Mouse (Mus musculus) embryonic facial prominence, embryonic 14.5 days (tissue): ENCODE data around the gene Paqr5. TPM values are rescaled to one million over a fixed set of nuclear protein-coding genes. Genes with fewer than 3 reads are reported as not detected.

Experiments used
- ATAC-seq: fragments of 200-750 bp; cut with Nextera tagmentation; 2 replicates; pipeline ENCODE4 v1.8.0; 2017; ENCODE audit warnings: low read depth, moderate number of reproducible peaks, moderate TSS enrichment
- DNase-seq: peaks from one replicate; pipeline ENCODE4 v3.0.0-alpha.2; 2015; ENCODE audit warnings: low spot score
- H3K27ac ChIP-seq: fragments of 300-500 bp; sonication (generic); replicated peaks from 2 replicates; pipeline ENCODE4 v1.5.1; 2014; ENCODE audit warnings: low read depth, mild to moderate bottlenecking, low read length, moderate library complexity
- H3K27me3 ChIP-seq: fragments of 300-500 bp; sonication (generic); replicated peaks from 2 replicates; pipeline ENCODE4 v1.6.1; 2014; ENCODE audit warnings: low read length; ENCODE audit not compliant: control insufficient read depth, insufficient read depth
- H3K36me3 ChIP-seq: fragments of 300-500 bp; sonication (generic); 2 replicates; pipeline ENCODE4 v1.6.1; 2014; ENCODE audit warnings: low read length, mixed read lengths; ENCODE audit not compliant: control insufficient read depth, insufficient read depth
- H3K4me1 ChIP-seq: fragments of 300-500 bp; sonication (generic); 2 replicates; pipeline ENCODE4 v1.6.1; 2014; ENCODE audit warnings: antibody characterized with exemption, low read length; ENCODE audit not compliant: control insufficient read depth, insufficient read depth
- H3K4me2 ChIP-seq: fragments of 300-500 bp; sonication (generic); 2 replicates; pipeline ENCODE4 v1.6.1; 2014; ENCODE audit warnings: low read depth, mild to moderate bottlenecking, low read length, moderate library complexity, mixed read lengths
- H3K4me3 ChIP-seq: fragments of 300-500 bp; sonication (generic); 2 replicates; pipeline ENCODE4 v1.5.1; 2014; ENCODE audit warnings: low read depth, mild to moderate bottlenecking, low read length
- H3K9ac ChIP-seq: fragments of 300-500 bp; sonication (generic); 2 replicates; pipeline ENCODE4 v1.6.1; 2014; ENCODE audit warnings: low read depth, mild to moderate bottlenecking, low read length, moderate library complexity, mixed read lengths
- H3K9me3 ChIP-seq: fragments of 300-500 bp; sonication (generic); 2 replicates; pipeline ENCODE4 v1.6.1; 2016; ENCODE audit warnings: low read length; ENCODE audit not compliant: control insufficient read depth
- WGBS: fragments of 180-500 bp; shearing (Covaris S2); extraction: QIAGEN DNeasy Blood & Tissue Kit; methylation state at CpG from one replicate; pipeline ENCODE4 v1.1.7; 2014; 5-methylcytosine and 5-hydroxymethylcytosine counted together
- polyA plus RNA-seq: library from polyadenylated mRNA; unstranded; fragments of >200 nt; fragmentation: Nextera tagmentation; extraction: Ambion mirVana; gene quantifications from 2 replicates; pipeline ENCODE4 v1.2.1, GENCODE M21; 2014

The Paqr5 gene
- polyA plus RNA-seq, 1 experiment from 2014 or later, result 7.4 TPM

DNA sequence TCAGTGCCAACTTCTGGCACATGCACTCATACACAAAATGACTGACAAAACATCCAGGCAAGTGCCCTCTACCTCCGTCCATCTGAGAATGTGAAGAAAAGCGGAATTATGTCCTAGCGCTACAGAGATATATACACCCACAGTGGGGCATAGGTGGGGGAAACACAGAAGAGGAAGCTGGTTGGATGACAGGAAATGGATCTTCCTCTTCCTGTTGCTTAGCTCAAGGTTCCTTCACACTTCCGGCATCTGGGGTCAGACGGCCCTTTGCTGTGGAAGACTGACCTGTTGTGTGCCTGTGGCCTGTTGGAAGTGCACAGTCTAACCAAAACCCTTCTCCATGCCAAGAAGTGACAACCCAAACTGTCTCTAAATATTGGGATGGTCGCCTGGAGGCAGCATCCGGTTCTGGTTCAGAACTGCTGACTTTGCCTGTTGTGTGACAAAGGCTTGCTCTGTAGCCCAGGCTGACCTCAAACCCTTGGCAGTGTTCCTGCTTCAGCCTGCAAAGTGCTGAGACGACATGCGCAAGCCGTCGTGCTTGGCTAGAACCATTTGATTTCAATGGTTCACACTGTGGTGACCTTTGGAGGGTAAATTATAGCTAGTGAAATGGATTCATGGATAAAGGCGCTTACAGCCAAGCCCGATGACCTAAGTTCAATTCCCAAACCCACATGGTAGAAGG, 49.3 kb downstream of the Paqr5 start:
- H3K4me2 ChIP-seq, result no peak overlapping the region
- no peaks in the 10 kb centered on the region for H3K27me3 ChIP-seq
- H3K27ac ChIP-seq, result no peak overlapping the region
- ATAC-seq, result no peak
- H3K9me3 ChIP-seq, result no peaks in the 10 kb centered on the region
- no peak overlapping the region for H3K4me3 ChIP-seq
- no peaks in the 10 kb centered on the region for H3K36me3 ChIP-seq
- H3K9ac ChIP-seq, result no peak overlapping the region
- 93% methylated on average over 13 of the region's 13 CpGs for WGBS
- no peak for DNase-seq
- no peaks in the 10 kb centered on the region for H3K4me1 ChIP-seq

DNA sequence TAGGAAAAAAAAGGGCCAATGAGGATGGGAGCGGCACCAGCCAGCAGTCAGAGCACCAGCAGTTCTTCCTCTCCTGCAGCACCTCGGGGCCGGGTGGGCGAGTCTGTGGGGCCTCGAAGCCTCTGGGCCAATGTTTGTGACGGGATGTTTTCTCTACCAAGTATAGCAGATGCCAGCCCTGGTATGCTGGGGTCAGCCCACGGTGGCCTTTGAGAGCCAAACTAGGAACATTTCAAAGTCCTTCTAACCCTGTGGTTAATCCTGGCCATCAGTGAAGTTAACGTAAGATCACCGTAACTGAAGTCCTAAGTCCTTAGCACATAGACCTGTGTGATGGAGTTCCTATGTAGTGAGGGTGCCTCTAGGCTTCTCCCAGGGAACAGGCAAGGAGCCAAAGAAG, 54.6 kb downstream of the Paqr5 start:
- Histone ChIP-seq H3K36me3 (no peaks in the 10 kb centered on the region), H3K9ac (no peak overlapping the region), H3K4me3 (no peak overlapping the region), H3K4me1 (no peaks in the 10 kb centered on the region), H3K27ac (no peak overlapping the region), H3K27me3 (no peaks in the 10 kb centered on the region), H3K9me3 (no peaks in the 10 kb centered on the region), H3K4me2 (no peak overlapping the region)
- no peak for ATAC-seq
- DNase-seq, result no peak
- 45% methylated on average over 7 of the region's 9 CpGs for WGBS

DNA sequence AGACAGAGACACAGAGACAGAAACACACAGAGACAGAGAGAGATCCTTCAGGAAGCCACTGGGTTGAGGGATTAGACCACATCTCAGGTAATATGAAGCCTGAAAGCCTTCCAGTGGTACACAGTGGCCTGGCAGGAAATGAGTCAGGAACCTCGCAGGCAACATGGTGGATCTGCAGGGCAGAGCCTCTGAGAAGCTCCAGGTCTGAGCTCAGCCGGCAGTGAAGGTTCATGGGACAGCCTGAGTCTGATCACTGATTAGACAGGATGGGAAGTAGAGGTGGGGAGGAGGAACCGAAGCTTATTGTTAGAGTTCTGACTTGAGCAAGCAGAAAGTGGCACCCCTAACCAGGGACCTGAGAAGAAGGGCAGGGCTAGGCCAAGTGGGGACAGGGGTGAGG, 55.6 kb downstream of the Paqr5 start:
- Histone ChIP-seq H3K9ac (no peak overlapping the region), H3K9me3 (no peaks in the 10 kb centered on the region), H3K27ac (no peak overlapping the region), H3K27me3 (no peaks in the 10 kb centered on the region), H3K4me1 (no peaks in the 10 kb centered on the region), H3K36me3 (no peaks in the 10 kb centered on the region), H3K4me2 (no peak overlapping the region), H3K4me3 (no peak overlapping the region)
- 52% methylated on average over 3 of the region's 3 CpGs for WGBS
- ATAC-seq, result no peak
- no peak for DNase-seq

DNA sequence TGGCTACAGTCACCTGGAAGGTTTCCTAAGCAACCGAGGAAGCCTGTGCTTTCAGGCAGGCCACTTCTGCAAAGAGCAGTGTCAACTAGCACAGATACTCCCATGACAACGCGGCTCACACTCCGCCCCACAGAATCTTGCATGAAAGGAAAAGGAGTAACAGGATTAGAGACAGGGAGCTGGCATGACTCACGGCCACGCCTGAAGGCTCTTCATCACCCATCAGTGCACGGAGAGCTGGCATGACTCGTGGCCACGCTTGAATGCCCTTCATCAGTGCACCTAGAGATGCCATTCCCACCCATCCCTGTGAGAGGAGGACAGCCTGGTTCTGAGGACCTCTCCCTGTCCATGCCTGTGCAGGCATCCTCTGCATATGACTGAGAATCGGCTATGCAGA, 59.3 kb downstream of the Paqr5 start:
- 77% methylated on average over 10 of the region's 10 CpGs for WGBS
- Histone ChIP-seq H3K27ac (no peak overlapping the region), H3K27me3 (no peaks in the 10 kb centered on the region), H3K36me3 (no peaks in the 10 kb centered on the region), H3K4me3 (no peak overlapping the region), H3K9me3 (no peaks in the 10 kb centered on the region), H3K4me1 (no peaks in the 10 kb centered on the region), H3K4me2 (no peak overlapping the region), H3K9ac (no peak overlapping the region)
- DNase-seq (no peak), ATAC-seq (0 out of 2 replicates have a peak, but pooled peaks have one; percentile 31)

DNA sequence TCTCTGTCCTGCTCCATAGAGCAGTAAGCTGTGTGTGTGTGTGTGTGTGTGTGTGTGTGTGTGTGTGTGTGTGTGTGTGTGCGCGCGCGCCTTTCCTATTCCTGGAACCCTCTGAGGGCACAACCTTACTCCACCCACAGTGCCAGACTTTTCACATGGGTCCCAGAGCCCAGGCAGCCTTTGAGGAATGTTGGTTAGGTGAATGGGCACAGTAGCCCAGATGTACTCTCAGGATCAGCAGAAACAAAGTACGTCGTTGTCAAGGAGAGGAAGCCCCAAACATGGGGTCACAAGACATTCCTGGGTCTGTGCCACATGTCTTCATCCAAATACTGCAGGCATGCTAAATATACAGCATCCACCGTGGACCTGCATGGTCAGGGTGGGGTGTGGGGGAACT, 60.7 kb downstream of the Paqr5 start:
- H3K4me3 ChIP-seq, result no peak overlapping the region
- H3K27ac ChIP-seq, result no peak overlapping the region
- no peak overlapping the region for H3K9ac ChIP-seq
- WGBS, result 85% methylated on average over 7 of the region's 7 CpGs
- H3K9me3 ChIP-seq, result no peaks in the 10 kb centered on the region
- H3K4me2 ChIP-seq, result no peak overlapping the region
- ATAC-seq (no peak), DNase-seq (no peak)
- H3K27me3 ChIP-seq, result no peaks in the 10 kb centered on the region
- H3K36me3 ChIP-seq, result no peaks in the 10 kb centered on the region
- H3K4me1 ChIP-seq, result no peaks in the 10 kb centered on the region

DNA sequence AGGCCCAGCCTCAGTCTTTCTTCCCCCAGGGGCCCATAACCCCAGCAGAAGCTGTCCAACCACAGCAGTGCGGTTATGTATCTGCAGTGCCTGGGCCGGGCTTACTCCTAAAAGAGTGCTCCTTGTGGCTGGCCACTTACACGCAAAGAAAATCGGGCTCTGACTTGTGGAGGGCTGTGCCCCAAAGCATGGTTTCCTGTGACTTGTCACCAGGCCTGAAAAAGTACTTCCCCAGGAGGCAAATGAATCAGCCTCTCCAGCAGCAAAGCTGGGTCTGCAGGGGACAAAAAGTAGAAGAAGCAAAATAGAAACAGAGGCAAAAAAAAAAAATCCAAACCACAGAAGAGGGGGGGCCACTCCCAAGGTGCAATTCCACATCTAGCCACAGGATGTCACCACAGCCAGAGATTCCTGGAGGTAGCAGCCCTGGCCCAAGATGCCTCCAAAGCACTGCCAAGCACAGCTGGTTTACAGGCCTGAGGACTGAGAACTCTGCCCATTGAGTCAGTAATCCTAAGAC, 61.2 kb downstream of the Paqr5 start:
- ATAC-seq, result peak; percentile 73; the same call in 1 of the 2 replicates
- no peak overlapping the region for H3K9ac ChIP-seq
- H3K27ac ChIP-seq, result no peak overlapping the region
- no peaks in the 10 kb centered on the region for H3K36me3 ChIP-seq
- no peak overlapping the region for H3K4me2 ChIP-seq
- H3K4me3 ChIP-seq, result no peak overlapping the region
- no peaks in the 10 kb centered on the region for H3K4me1 ChIP-seq
- no peaks in the 10 kb centered on the region for H3K9me3 ChIP-seq
- H3K27me3 ChIP-seq, result no peaks in the 10 kb centered on the region
- 32% methylated on average over 4 of the region's 4 CpGs for WGBS
- DNase-seq, result peak; percentile 85

DNA sequence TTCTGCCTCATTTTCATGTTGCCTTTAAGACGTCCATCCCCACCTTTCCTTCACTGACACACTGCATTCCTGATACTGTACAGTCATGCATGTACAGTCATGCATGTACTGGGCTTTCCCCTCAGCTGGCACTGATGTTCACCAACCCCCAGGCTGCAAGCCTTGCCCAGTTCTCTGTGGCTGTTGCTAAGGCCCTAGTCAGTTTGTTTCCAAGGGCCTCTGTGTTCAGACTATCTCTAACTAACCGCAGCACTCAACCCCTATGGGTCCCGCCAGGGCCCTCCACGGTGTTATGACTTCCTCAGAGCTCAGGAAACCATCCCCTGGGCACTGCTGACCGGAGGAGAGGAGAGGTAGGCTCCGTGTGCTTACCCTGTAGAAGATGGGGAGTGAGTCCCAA, 63.3 kb downstream of the Paqr5 start:
- Histone ChIP-seq H3K9me3 (no peaks in the 10 kb centered on the region), H3K4me1 (no peaks in the 10 kb centered on the region), H3K4me3 (no peak overlapping the region), H3K36me3 (no peaks in the 10 kb centered on the region), H3K4me2 (no peak overlapping the region), H3K9ac (no peak overlapping the region), H3K27me3 (no peaks in the 10 kb centered on the region), H3K27ac (no peak overlapping the region)
- DNase-seq (no peak), ATAC-seq (no peak)
- WGBS, result 64% methylated on average over 6 of the region's 6 CpGs

DNA sequence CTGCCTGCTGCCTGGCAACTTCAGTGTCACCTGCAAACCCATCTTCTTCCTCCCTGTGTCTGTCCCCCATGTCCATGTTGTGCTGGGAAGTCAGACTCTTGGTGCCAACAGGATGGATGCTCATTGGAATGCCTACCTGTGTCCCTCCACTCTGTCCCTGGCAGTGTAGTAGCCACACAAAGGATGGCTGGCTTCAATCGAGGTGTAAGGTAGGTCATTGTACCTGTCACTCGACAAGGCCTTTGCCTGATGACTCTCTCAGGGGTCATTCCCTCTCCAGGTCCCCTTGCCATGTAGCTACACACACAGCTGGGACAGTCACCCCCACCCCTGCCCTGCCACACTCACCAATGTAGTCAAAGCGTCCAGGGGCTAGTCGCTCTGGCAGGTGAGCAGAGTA, 65.5 kb downstream of the Paqr5 start:
- no peaks in the 10 kb centered on the region for H3K36me3 ChIP-seq
- no peak overlapping the region for H3K4me3 ChIP-seq
- ATAC-seq (no peak), DNase-seq (no peak)
- no peaks in the 10 kb centered on the region for H3K9me3 ChIP-seq
- no peaks in the 10 kb centered on the region for H3K27me3 ChIP-seq
- H3K27ac ChIP-seq, result no peak overlapping the region
- H3K4me2 ChIP-seq, result no peak overlapping the region
- no peaks in the 10 kb centered on the region for H3K4me1 ChIP-seq
- no peak overlapping the region for H3K9ac ChIP-seq
- WGBS, result 87% methylated on average over 4 of the region's 4 CpGs

DNA sequence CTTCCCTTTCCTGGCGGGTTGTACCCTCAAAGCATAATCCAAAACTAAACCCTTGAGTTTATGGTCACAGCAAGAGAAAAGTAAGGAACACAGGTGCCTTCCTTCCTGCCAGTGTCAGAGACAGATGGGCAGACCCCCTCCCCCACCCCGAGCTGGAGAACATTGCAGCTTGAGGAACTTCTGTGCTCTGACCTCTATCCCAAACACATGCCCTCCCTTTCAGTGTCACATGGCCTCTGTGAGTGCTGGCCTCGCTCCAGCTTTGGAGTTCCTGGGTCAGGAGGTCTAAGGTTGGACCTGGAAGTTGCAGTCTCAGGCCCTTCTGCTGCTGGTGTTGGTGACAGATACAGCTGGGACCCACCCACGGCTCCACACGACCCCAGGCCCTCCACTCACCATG, 65.9 kb downstream of the Paqr5 start:
- no peaks in the 10 kb centered on the region for H3K9me3 ChIP-seq
- H3K4me3 ChIP-seq, result no peak overlapping the region
- 66% methylated on average over 5 of the region's 5 CpGs for WGBS
- H3K4me1 ChIP-seq, result no peaks in the 10 kb centered on the region
- no peaks in the 10 kb centered on the region for H3K36me3 ChIP-seq
- H3K27ac ChIP-seq, result no peak overlapping the region
- DNase-seq, result no peak
- H3K27me3 ChIP-seq, result no peaks in the 10 kb centered on the region
- H3K4me2 ChIP-seq, result no peak overlapping the region
- H3K9ac ChIP-seq, result no peak overlapping the region
- ATAC-seq, result no peak
